Mouse (Mus musculus) ES-Bruce4 (cell line): ENCODE data around the gene Dedd2.

Source experiments
- CTCF ChIP-seq: IDR thresholded peaks from one replicate; pipeline ENCODE4 v1.8.1; 2011; ENCODE audit warnings: low read depth, low read length
- EP300 ChIP-seq: IDR thresholded peaks from 2 replicates; pipeline ENCODE4 v1.6.1; 2011; ENCODE audit warnings: low read depth, low read length; ENCODE audit not compliant: insufficient read depth

DNA sequence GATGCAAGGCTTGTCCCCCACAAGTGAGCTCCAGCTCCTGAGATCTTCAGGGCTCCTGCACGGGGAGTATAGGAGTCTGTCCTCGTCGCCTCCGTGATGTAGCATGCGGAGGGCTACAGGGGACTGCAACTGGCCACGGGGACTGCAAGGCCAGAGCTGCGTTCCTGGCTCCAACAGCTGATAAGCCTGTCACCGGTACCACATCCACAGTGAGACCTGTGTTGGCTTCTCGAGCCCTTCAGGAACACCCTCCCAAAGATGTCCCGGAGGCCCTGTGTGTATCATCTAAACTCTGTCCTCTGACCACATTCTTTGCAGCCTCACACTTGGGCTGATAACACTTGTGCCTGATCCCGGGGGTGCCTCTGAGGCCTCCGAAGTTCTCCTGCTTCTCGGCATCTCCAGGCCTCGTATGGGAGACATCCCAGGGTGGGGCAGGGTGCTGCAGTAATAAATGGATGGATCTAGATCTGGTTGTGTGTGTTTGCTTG is 64.2 kb downstream of the Dedd2 start:
- TF ChIP-seq CTCF, result no peak
- TF ChIP-seq EP300, result no peak
